Mouse (Mus musculus): ENCODE results near the gene Klf2.

GRCm38 (mm10) chr8:72302986-72303612 lies 15.7 kb upstream of the Klf2 start:
- TF ChIP-seq TAL1 (IDR thresholded peaks at IDR 0.05; ENCODE audit: low read length) (no peak), GATA1 (IDR thresholded peaks at IDR 0.05; ENCODE audit: low read length) (no peak)

Measured in erythroblast, embryonic 14.5 days (primary cell).